Mouse (Mus musculus) limb, embryonic 15.5 days (tissue): ENCODE results near the gene Appbp2. TPM values are rescaled to one million over a fixed set of nuclear protein-coding genes. Genes with fewer than 3 reads are reported as not detected.
A peak's percentile ranks its signal among the peaks of the same experiment; 100 is the strongest.

Source experiments
- ATAC-seq: fragments of 200-750 bp; cut with Nextera tagmentation; 2 replicates; pipeline ENCODE4 v1.8.0; 2017; ENCODE audit warnings: low read depth, moderate TSS enrichment; ENCODE audit not compliant: insufficient number of reproducible peaks, low FRiP score, low TSS enrichment
- H3K27ac ChIP-seq: fragments of 300-500 bp; sonication (generic); 2 replicates; pipeline ENCODE4 v1.5.1; 2015; ENCODE audit warnings: moderate library complexity, mild to moderate bottlenecking, inconsistent platforms
- H3K27me3 ChIP-seq: fragments of 300-500 bp; sonication (generic); 2 replicates; pipeline ENCODE4 v1.6.1; 2015; ENCODE audit warnings: inconsistent platforms
- H3K36me3 ChIP-seq: fragments of 300-500 bp; sonication (generic); 2 replicates; pipeline ENCODE4 v1.6.1; 2015; ENCODE audit warnings: inconsistent platforms
- H3K4me1 ChIP-seq: fragments of 300-500 bp; sonication (generic); 2 replicates; pipeline ENCODE4 v1.6.1; 2015; ENCODE audit warnings: inconsistent platforms
- H3K4me2 ChIP-seq: fragments of 300-500 bp; sonication (generic); 2 replicates; pipeline ENCODE4 v1.6.1; 2015; ENCODE audit warnings: mild to moderate bottlenecking, inconsistent platforms
- H3K4me3 ChIP-seq: fragments of 300-500 bp; sonication (generic); 2 replicates; pipeline ENCODE4 v1.5.1; 2015; ENCODE audit warnings: mild to moderate bottlenecking, inconsistent platforms
- H3K9ac ChIP-seq: fragments of 300-500 bp; sonication (generic); 2 replicates; pipeline ENCODE4 v1.6.1; 2015; ENCODE audit warnings: inconsistent platforms
- H3K9me3 ChIP-seq: fragments of 300-500 bp; sonication (generic); 2 replicates; pipeline ENCODE4 v1.6.1; 2016; ENCODE audit warnings: inconsistent platforms
- WGBS: fragments of 180-500 bp; shearing (Covaris S2); methylation state at CpG from one replicate; pipeline ENCODE4 v1.1.7; 2015; 5-methylcytosine and 5-hydroxymethylcytosine counted together
- polyA plus RNA-seq: library from polyadenylated mRNA; unstranded; fragments of >200 nt; fragmentation: Nextera tagmentation; extraction: Ambion mirVana; gene quantifications from 2 replicates; pipeline ENCODE4 v1.2.1, GENCODE M21; 2015

Appbp2 gene
- polyA plus RNA-seq, 1 experiment from 2014 or later: 40.0 TPM

DNA sequence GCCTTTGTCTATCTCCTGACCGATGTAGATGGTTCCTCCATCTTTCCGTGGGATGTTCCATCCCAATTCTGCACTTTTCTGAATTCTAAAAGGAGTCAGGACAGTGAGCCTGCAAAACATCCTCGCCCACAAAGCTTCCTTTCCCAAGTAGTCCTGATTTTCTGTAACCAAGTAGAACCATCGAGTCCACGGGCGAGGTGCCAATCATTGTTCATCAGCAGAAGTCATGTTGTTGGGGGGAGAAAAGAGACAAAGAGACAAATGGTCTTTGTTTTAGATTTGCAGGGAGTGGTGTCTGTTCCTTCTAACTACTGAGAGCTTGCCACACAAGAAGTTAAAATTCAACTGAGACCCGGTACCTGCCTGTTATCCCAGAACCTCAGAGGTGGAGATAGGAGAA is 18.7 kb upstream of the Appbp2 start:
- Histone ChIP-seq H3K4me1 (no peaks in the 10 kb centered on the region), H3K27me3 (no peaks in the 10 kb centered on the region), H3K4me2 (no peak overlapping the region), H3K4me3 (no peak overlapping the region), H3K27ac (no peak overlapping the region), H3K9ac (no peak overlapping the region), H3K36me3 (no peaks in the 10 kb centered on the region), H3K9me3 (no peaks in the 10 kb centered on the region)
- no peak for ATAC-seq
- 86% methylated on average over 7 of the region's 7 CpGs for WGBS

DNA sequence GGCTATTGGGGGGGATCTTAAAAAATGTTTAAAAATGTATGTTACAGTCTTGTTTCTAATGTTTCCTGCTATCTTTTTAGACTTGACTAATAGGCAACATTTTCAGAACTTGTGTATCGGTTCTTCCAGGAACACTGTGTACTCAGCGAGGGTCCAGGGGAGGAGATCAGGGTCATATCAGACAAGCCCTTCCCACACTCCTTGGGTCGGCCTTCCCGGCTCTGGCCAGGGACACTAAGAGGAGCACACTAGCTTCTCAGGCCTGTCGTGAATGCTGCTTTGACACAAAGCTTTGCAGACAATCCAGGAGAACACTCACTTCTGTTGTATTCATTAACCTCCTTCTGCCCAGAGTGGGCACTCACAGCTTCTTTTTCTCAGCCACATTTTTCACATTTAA is 18.1 kb upstream of the Appbp2 start:
- 81% methylated on average over 5 of the region's 5 CpGs for WGBS
- Histone ChIP-seq H3K27ac (no peak overlapping the region), H3K27me3 (no peaks in the 10 kb centered on the region), H3K36me3 (no peaks in the 10 kb centered on the region), H3K4me2 (no peak overlapping the region), H3K9ac (no peak overlapping the region), H3K9me3 (no peaks in the 10 kb centered on the region), H3K4me3 (no peak overlapping the region), H3K4me1 (no peaks in the 10 kb centered on the region)
- ATAC-seq: no peak

- H3K4me2 ChIP-seq: no peak overlapping the region
- ATAC-seq: no peak
- 91% methylated on average over 5 of the region's 5 CpGs for WGBS
- no peaks in the 10 kb centered on the region for H3K4me1 ChIP-seq
- H3K36me3 ChIP-seq: no peaks in the 10 kb centered on the region
- H3K4me3 ChIP-seq: no peak overlapping the region
- H3K27ac ChIP-seq: no peak overlapping the region
- no peaks in the 10 kb centered on the region for H3K9me3 ChIP-seq
- H3K9ac ChIP-seq: no peak overlapping the region
- H3K27me3 ChIP-seq: no peaks in the 10 kb centered on the region
Observed at GRCm38 (mm10) chr11:85251955-85252354, 17.0 kb upstream of the Appbp2 start.

- H3K36me3 ChIP-seq: no peaks in the 10 kb centered on the region
- H3K9ac ChIP-seq: no peak overlapping the region
- 57% methylated on average over 3 of the region's 3 CpGs for WGBS
- no peaks in the 10 kb centered on the region for H3K9me3 ChIP-seq
- H3K4me2 ChIP-seq: no peak overlapping the region
- no peak for ATAC-seq
- H3K27me3 ChIP-seq: no peaks in the 10 kb centered on the region
- H3K27ac ChIP-seq: no peak overlapping the region
- H3K4me3 ChIP-seq: no peak overlapping the region
- no peaks in the 10 kb centered on the region for H3K4me1 ChIP-seq
Observed at GRCm38 (mm10) chr11:85250467-85250866, 15.5 kb upstream of the Appbp2 start.

GRCm38 (mm10) chr11:85249338-85249737 is 14.4 kb upstream of the Appbp2 start:
- no peaks in the 10 kb centered on the region for H3K27me3 ChIP-seq
- H3K36me3 ChIP-seq: no peaks in the 10 kb centered on the region
- no peak for ATAC-seq
- H3K27ac ChIP-seq: no peak overlapping the region
- WGBS: 69% methylated on average over 3 of the region's 3 CpGs
- no peak overlapping the region for H3K4me3 ChIP-seq
- no peaks in the 10 kb centered on the region for H3K9me3 ChIP-seq
- H3K9ac ChIP-seq: no peak overlapping the region
- H3K4me1 ChIP-seq: no peaks in the 10 kb centered on the region
- H3K4me2 ChIP-seq: no peak overlapping the region

- WGBS: 95% methylated on average over 2 of the region's 2 CpGs
- Histone ChIP-seq H3K4me2 (no peak overlapping the region), H3K27ac (no peak overlapping the region), H3K4me3 (no peak overlapping the region), H3K27me3 (no peaks in the 10 kb centered on the region), H3K4me1 (no peaks in the 10 kb centered on the region), H3K36me3 (no peaks in the 10 kb centered on the region), H3K9ac (no peak overlapping the region), H3K9me3 (no peaks in the 10 kb centered on the region)
- ATAC-seq: no peak
Observed at GRCm38 (mm10) chr11:85248151-85248550, 13.2 kb upstream of the Appbp2 start.

GRCm38 (mm10) chr11:85241226-85241625 is 6.3 kb upstream of the Appbp2 start:
- 87% methylated on average over 8 of the region's 8 CpGs for WGBS
- H3K4me1 ChIP-seq: no peaks in the 10 kb centered on the region

GRCm38 (mm10) chr11:85240211-85240610 is 5.3 kb upstream of the Appbp2 start:
- ATAC-seq: no peak
- Histone ChIP-seq H3K4me1 (peaks cover 4% of the 10 kb centered on the region; the same call in 1 of the 2 replicates), H3K36me3 (0 out of 2 replicates have a peak, but pooled peaks cover 2% of the 10 kb centered on the region), H3K27ac (no peak overlapping the region), H3K4me2 (no peak overlapping the region), H3K9me3 (no peaks in the 10 kb centered on the region), H3K27me3 (no peaks in the 10 kb centered on the region), H3K4me3 (no peak overlapping the region), H3K9ac (no peak overlapping the region)
- 94% methylated on average over 3 of the region's 3 CpGs for WGBS

More at GRCm38 (mm10) chr11:85241226-85241625, 6.3 kb upstream of the Appbp2 start:
- no peak overlapping the region for H3K4me2 ChIP-seq
- no peaks in the 10 kb centered on the region for H3K27me3 ChIP-seq
- ATAC-seq: no peak
- H3K36me3 ChIP-seq: 0 out of 2 replicates have a peak, but pooled peaks cover 2% of the 10 kb centered on the region
- no peak overlapping the region for H3K9ac ChIP-seq
- H3K27ac ChIP-seq: no peak overlapping the region
- H3K9me3 ChIP-seq: no peaks in the 10 kb centered on the region
- H3K4me3 ChIP-seq: no peak overlapping the region

DNA sequence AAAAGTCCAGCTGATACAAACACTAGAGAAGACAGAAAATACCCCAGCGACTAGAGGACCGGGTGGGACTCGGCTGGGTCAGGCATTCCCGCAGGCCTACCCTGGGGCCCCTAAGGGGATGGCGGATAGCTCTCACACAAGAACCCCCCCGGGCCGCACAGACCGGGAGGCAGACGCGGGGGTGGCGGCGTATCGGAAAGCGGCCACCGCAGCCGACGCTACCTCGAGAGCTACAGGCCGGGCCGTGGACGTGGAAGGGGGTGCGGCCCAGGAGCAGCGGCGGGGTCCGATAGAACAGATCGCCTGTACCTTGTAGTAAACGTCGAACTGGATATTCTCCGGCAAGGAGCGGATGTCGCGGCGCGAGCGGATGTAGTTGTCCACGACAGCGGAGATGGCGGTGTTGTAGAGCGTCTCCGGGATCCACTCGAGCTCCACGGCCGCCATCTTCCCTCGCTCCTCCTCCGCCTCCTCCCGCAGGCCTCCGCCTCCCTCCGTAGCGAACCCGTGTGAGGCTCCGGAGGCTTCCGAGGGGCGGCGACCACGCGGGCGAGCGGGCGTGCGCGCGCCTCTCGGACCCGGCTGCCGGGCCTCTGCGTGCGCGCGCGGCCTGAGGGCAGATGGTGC is 454 bp downstream of the Appbp2 start:
- Histone ChIP-seq H3K36me3 (peaks cover 16% of the 10 kb centered on the region; the same call in 1 of the 2 replicates), H3K4me1 (peaks cover 9% of the 10 kb centered on the region), H3K9me3 (no peaks in the 10 kb centered on the region), H3K4me3 (peak overlapping the region; percentile 93), H3K27ac (peak overlapping the region; percentile 99), H3K27me3 (no peaks in the 10 kb centered on the region), H3K4me2 (peak overlapping the region; percentile 56), H3K9ac (peak overlapping the region; percentile 87)
- ATAC-seq: peak; percentile 91
- under 1% methylated on average over 70 of the region's 70 CpGs for WGBS

GRCm38 (mm10) chr11:85233676-85234210 is 1.2 kb downstream of the Appbp2 start:
- Histone ChIP-seq H3K27me3 (no peaks in the 10 kb centered on the region), H3K36me3 (peaks cover 16% of the 10 kb centered on the region; the same call in 1 of the 2 replicates), H3K9me3 (no peaks in the 10 kb centered on the region), H3K9ac (peak overlapping the region; percentile 87), H3K4me1 (peaks cover 9% of the 10 kb centered on the region), H3K4me2 (peak overlapping the region; percentile 45), H3K4me3 (peak overlapping the region; percentile 93), H3K27ac (peak overlapping the region; percentile 99)
- WGBS: 4% methylated on average over 9 of the region's 9 CpGs
- no peak for ATAC-seq

DNA sequence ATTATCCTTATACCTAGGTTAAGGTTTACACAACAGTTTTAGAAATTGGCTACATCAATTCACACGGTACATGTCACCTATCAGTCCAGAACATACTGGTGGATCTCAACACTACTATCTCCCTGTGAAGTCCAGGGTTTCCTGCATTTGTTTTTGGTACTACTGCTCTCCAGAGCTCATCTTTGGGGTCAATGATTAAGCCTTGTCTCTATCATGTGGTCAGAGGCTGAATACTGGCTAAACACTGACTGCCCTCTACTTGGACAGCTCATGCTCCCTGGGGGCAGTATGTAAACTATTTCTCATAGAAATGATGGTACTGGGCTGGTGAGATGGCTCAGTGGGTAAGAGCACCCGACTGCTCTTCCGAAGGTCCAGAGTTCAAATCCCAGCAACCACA is 11.7 kb downstream of the Appbp2 start:
- H3K27ac ChIP-seq: no peak overlapping the region
- WGBS: 95% methylated on average over 3 of the region's 3 CpGs

DNA sequence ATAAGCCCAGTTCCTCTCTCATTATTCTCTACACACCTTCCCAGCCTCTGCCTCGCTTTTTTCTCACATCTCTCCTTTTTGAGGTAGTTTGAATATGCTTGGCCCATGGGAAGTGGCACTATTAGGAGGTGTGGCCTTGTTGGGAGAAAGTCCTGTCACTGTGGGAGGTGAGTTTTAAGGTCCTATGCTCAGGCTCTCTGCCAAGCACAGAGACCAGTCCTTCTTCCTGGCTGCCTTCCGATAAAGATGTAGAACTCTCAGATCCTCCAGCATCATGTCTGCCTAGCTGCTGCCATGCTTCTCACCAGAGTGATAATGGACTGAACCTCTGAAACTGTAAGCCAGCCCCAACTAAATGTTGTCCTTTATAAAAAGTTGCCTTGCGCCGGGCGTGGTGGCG is 12.4 kb downstream of the Appbp2 start:
- peaks cover 20% of the 10 kb centered on the region for H3K36me3 ChIP-seq
- no peak overlapping the region for H3K4me2 ChIP-seq
- 96% methylated on average over 6 of the region's 6 CpGs for WGBS
- no peaks in the 10 kb centered on the region for H3K27me3 ChIP-seq
- H3K9ac ChIP-seq: no peak overlapping the region
- H3K9me3 ChIP-seq: no peaks in the 10 kb centered on the region
- 0 out of 2 replicates have a peak, but pooled peaks cover 2% of the 10 kb centered on the region for H3K4me1 ChIP-seq
- H3K4me3 ChIP-seq: no peak overlapping the region
- ATAC-seq: no peak
- H3K27ac ChIP-seq: no peak overlapping the region

More for the DNA sequence above, 11.7 kb downstream of the Appbp2 start:
- H3K36me3 ChIP-seq: peaks cover 20% of the 10 kb centered on the region
- no peaks in the 10 kb centered on the region for H3K27me3 ChIP-seq
- H3K4me1 ChIP-seq: 0 out of 2 replicates have a peak, but pooled peaks cover 2% of the 10 kb centered on the region
- no peak overlapping the region for H3K4me3 ChIP-seq
- H3K9ac ChIP-seq: no peak overlapping the region
- no peak overlapping the region for H3K4me2 ChIP-seq
- no peaks in the 10 kb centered on the region for H3K9me3 ChIP-seq
- ATAC-seq: no peak
